Mouse (Mus musculus) fibroblast of lung, adult 2 months (primary cell): ENCODE results near the gene Spryd7.

Source experiments
- DNase-seq: peaks from one replicate; pipeline ENCODE4 v3.0.0-alpha.2; 2011; ENCODE audit warnings: low read depth

Gene Spryd7

GRCm38 (mm10) chr14:61535811-61536210, 20.9 kb downstream of the Spryd7 start:
- DNase-seq, result no peak

- DNase-seq, result no peak
Observed at GRCm38 (mm10) chr14:61530966-61531365, 25.7 kb downstream of the Spryd7 start.

GRCm38 (mm10) chr14:61530396-61530795, 26.3 kb downstream of the Spryd7 start:
- no peak for DNase-seq

GRCm38 (mm10) chr14:61529533-61529932, 27.2 kb downstream of the Spryd7 start:
- no peak for DNase-seq

- DNase-seq, result no peak
Observed at GRCm38 (mm10) chr14:61526006-61526405, 30.7 kb downstream of the Spryd7 start.

- no peak for DNase-seq
Observed at GRCm38 (mm10) chr14:61523821-61524220, 32.9 kb downstream of the Spryd7 start.

- DNase-seq, result no peak
Observed at GRCm38 (mm10) chr14:61518659-61519480, 37.8 kb downstream of the Spryd7 start.

- DNase-seq, result no peak
Observed at GRCm38 (mm10) chr14:61516471-61517426, 39.9 kb downstream of the Spryd7 start.

GRCm38 (mm10) chr14:61511494-61511893, 45.2 kb downstream of the Spryd7 start:
- no peak for DNase-seq

GRCm38 (mm10) chr14:61497716-61498490, 58.8 kb downstream of the Spryd7 start:
- peak; percentile 27 for DNase-seq

GRCm38 (mm10) chr14:61493511-61494135, 63.1 kb downstream of the Spryd7 start:
- no peak for DNase-seq
